Mouse (Mus musculus) heart, adult 11 months (tissue): ENCODE data around the gene Chst11.

Experiments used
- DNase-seq: peaks from one replicate; pipeline ENCODE4 v3.0.0; 2022

The Chst11 gene

DNA sequence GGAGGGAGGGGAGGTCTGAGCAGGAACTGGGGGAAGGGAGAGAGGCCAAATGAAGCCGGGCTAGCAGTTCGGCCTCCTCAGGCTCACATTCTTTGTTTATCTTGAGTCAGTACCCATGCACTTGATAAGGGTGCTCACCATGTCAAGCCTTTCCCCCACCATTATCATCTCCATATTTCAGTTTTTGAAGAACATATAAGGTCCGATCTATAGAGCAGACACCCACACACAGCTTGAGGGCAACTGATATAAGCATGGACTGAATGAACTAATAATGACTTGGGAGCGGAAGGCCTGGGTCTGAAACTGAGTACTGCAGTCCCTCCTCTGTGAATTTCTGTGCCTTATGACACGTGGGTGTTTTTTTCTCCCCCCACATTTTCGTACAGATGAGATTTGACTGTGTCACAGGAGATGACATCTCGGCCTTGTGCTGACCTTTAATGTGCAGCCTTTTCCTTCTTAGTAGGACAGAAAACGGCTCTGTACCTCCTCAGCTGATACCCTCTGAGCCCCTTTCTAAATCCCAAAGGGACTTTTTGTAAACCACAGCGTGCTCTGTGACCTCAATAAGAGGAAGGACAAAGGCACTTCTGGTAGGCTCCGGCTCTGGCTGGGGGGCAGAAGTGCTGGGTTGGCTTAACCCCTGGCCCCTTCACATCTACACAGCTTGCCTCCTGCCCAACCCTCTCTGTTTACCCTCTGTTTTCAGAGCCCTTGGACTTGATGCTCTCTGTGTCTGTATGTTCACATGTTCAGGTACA, 6.6 kb downstream of the Chst11 start:
- DNase-seq = no peak

DNA sequence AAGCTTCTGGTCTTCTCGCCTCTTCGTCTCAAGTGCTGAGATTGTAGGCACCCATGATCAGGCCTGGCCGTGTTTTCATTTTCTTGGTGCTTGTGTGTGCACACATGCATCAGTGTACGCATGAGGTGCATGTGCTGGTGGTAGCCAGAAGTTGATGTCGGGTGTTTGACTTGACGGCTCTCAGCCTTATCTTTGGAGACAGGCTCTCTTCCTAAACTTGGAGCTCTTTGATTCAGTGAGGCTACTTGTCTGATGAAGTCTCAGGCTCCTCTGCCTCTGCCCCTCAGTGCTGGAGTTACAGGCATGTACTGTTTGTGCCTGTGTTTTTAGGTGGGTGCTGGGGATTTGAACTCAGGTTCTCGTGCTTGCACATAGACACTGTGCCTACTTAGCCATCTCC, 9.0 kb downstream of the Chst11 start:
- DNase-seq = no peak

DNA sequence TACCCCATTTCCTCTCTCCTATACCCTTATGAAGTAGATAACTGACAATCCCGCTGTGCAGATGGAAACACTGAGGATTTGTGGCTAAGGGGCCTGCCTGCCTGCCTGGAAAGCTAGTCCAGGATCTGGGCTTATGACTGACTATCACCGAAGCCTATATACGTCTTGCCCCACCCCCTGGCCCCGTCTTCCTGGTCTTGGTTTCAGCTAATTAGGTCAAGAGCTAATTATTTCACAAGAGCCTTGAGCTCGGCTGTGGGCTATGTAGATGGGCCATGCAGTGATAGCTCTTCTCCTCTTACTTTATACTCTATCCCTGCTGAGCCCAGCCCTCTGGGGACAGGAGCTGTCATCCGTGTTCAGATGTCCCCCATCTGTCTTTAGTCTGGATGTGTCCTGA, 12.2 kb downstream of the Chst11 start:
- no peak for DNase-seq

- no peak for DNase-seq
These were observed 14.9 kb downstream of the Chst11 start for GRCm38 (mm10) chr10:83000169-83000568.

DNA sequence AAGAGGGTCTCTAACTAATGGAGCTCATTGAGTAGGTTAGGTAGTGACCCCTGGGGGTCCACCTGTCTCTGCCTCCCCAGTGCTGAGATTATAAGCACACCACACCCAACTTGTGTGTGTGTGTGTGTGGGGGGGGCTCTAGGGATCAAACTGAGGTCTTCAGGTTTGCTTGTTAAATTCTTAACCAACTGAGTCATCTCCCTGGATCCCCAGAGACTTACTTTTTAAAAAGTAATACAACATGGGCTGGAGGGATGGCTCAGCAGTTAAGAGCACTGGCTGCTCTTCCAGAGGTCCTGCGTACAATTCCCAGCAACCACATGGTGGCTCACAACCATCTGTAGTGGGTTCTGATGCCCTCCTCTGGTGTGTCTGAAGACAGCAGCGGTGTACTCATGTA, 15.4 kb downstream of the Chst11 start:
- DNase-seq = no peak

GRCm38 (mm10) chr10:83003899-83004298, 18.6 kb downstream of the Chst11 start:
- DNase-seq = no peak

DNA sequence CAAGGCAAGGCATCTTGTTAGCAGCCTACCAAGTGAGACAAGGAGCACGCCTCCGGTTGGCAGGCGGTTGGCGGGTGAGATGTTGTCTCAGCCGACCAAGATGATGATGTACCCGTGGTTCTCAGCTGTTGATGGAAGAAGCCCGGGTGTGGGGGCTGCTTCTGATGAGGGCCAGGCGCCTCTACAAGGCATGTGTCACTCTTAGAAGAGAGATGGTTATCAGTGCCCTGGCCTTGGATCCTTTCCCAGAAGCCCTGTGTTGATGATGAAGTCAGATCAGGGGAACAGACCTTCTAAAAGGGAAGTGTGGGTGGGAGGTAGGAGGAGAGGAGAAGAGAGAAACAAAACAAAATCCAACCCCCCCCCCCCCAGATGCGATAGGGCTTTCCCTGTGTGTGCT, 19.1 kb downstream of the Chst11 start:
- peak; percentile 97 for DNase-seq

- peak; percentile 94 for DNase-seq
These were observed 19.7 kb downstream of the Chst11 start for GRCm38 (mm10) chr10:83005003-83005402.

DNA sequence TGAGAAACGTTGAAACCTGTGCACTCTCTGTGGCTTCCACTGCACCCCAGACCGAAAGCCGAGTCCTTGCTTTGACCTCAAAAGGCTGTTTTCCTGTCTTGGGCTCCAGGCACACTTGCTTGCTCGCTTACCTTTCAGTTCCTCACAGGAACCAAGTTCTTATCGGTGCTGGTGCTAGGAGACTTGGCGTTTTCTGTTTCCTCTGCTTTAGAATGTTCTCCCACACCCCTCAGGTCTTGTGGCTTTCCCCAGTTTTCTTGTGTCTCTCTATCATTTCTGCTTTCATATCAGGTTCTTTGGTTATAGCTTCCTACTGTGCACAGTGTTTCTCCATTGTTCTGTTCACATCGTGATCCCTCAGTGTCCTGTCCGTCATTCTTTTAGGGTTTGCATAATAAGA, 21.0 kb downstream of the Chst11 start:
- DNase-seq = no peak

DNA sequence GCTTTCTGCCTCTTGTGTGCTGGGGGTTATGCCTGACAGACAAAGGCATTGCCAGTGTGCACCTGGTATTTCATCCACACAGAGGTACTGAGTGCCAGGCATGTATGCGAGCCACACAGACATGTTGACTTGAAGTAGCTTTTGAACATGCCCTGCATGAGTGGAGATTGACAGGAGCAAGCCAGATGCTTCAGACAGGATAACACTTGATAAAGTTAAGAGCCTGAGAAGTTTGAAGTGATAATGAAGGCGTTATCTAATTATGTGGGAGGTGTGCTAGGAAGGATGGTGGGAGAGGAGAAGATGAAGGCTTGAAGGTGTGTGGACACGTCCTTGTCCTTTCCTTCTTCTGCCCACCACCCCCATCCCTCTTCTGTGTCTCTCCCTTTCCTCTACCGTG, 28.7 kb downstream of the Chst11 start:
- no peak for DNase-seq

DNA sequence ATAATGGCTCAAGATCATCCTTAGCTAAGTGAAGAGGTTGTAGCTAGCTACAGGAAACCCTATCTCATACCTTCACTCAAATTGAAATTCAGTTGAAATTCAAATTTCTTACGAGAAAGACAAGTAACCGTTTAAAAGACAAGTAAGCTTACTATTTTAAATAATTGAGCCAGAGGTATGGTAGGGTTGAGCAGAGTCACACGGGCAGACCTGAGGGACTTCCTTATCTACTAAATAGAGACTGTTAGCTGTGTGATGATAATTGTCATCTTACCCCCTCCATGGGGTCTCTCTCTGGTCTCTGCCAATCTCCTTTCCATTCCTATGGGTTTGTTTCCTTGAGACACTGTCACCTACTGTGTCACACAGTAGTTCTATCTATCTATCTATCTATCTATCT, 30.6 kb downstream of the Chst11 start:
- DNase-seq = no peak

DNA sequence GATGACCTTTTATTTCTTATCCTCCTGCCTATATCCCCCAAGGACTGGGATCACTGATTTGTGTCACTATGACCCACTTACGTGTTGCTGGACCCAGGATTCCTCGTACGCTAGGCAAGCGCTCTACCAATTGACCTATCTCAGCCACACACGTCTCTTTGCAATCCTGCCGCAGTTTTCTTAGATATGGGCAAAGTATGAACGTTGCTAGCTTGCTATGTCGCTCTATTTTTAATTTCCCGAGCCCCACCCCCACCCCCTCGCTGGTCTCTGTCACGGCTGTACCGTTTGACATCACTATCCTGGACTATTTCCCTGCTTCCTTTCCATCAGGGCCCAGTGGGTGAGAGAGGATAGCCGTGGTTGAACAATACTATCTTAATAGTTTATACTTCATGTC, 31.5 kb downstream of the Chst11 start:
- DNase-seq = no peak

DNA sequence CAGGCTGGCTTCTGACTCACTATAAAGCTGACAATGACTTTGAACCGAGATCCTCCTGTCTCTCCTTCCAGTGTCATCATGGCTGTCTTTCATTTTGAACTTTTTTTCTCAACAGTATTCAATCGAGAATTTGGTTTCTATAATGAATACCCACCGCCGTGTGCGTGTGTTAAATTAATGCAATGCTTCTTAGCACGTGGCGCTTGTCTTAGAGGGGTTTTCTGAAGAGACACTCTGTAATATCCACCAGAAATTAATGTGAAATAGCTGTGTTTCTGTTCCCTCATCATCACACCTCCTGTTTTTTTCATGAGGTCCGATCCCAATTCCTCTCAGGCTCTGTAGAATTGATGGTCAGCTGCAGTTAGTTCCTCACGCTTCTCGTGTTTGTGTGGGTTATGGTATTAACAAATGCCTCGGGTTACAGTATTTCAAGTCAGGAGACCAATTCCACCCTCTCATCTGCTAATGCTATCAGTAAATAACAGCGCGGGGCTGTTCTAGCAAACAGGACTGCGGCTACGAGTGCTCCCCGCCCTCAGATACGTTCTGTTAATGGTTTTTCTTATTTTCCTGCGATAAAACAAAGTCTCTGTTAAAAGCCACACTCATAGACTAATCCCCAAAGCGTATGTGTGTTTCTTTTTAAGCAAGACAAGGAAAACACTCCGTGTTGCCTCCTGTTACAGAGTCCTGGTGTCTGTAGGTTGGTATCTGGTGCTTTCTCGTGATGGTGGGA, 32.6 kb downstream of the Chst11 start:
- peak; percentile 88 for DNase-seq

DNA sequence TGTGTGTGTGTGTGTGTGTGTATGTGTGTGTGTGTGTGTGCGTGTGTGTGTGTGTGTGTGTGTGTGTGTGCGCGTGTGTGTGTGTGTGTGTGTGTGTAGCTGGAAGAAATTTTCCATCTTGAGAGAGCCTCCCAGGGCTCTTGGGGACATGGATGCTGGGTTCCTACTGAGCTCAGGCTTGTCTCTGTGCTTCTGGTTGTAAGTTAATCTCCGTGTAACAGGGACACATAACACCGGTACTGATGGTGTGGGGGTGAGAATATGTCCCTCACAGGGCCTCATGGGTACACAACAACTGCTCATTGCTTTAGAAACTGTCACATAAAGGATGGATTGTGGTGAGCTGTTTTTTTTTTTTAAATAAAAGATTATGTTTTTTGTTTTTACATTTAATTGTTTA, 33.2 kb downstream of the Chst11 start:
- no peak for DNase-seq

- DNase-seq = peak; percentile 92
These were observed 34.4 kb downstream of the Chst11 start for GRCm38 (mm10) chr10:83019497-83020270.

- DNase-seq = no peak
These were observed 37.3 kb downstream of the Chst11 start for GRCm38 (mm10) chr10:83022616-83023015.

- no peak for DNase-seq
These were observed 40.9 kb downstream of the Chst11 start for GRCm38 (mm10) chr10:83026174-83026573.

DNA sequence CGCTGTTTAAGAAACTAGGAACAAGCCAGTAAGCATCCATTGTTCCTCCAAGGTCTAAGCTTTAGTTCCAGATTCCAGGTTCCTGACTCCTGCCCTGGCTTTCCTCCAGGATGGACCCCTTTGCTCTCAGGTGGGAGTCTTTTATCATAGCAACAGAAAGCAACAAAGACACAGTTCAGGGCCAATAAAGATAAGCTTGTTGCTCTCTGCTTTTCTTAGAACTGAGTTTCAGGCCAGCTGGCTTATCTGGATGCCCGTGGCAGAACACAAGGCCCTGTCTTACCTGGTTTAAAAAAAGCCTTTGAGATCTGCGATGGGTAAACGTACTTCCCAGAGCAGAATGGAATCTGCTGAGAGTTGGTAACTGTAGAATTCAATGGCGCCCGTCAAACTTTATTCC, 42.4 kb downstream of the Chst11 start:
- DNase-seq = no peak

DNA sequence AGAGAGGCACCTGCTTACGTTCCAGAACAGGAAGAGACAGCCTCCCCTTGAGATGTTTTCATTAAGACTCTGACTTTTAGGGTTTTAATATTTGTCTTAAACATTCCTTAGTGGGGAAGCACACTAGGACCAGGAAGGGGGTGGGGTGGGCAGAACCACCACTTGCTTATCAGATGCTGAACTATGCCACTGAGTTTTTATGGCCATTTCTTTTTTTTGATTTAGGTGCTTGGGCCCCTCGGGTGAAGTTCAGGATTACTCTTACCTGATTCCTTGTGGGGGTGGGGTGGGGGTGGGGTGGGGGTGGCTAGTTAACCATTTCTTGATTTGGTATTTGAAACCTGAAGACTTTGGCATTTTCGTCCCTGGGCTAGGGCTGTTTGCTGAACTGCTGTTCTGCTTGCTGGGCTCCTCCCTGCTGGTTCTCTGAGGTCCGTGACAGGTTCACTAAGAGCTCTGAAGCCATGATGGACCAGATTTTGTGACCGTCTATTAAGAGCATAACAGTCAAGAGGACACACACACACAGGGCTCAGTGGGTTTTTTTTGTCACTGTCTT, 44.9 kb downstream of the Chst11 start:
- DNase-seq = no peak

GRCm38 (mm10) chr10:83030928-83031327, 45.6 kb downstream of the Chst11 start:
- DNase-seq = no peak

GRCm38 (mm10) chr10:83031561-83031960, 46.3 kb downstream of the Chst11 start:
- no peak for DNase-seq

DNA sequence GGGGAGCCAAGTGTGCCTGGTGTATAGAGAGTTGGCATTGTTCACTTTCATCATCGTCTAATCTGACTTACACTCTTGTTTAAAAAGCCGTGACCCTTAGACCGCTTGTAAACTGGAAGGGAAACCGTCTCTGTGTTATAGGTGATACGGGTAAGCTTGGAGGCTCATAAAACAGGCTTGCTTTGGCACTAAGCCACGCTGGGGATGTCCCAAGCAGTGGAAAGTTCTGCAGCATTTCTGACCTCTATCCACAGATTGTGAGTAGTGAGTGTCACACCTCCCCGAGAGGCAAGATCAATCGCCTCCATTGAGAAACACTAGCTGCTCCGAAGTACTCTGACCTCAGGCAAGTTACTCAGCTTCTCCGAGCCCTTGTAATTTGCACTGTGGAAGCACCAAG, 47.3 kb downstream of the Chst11 start:
- DNase-seq = no peak

DNA sequence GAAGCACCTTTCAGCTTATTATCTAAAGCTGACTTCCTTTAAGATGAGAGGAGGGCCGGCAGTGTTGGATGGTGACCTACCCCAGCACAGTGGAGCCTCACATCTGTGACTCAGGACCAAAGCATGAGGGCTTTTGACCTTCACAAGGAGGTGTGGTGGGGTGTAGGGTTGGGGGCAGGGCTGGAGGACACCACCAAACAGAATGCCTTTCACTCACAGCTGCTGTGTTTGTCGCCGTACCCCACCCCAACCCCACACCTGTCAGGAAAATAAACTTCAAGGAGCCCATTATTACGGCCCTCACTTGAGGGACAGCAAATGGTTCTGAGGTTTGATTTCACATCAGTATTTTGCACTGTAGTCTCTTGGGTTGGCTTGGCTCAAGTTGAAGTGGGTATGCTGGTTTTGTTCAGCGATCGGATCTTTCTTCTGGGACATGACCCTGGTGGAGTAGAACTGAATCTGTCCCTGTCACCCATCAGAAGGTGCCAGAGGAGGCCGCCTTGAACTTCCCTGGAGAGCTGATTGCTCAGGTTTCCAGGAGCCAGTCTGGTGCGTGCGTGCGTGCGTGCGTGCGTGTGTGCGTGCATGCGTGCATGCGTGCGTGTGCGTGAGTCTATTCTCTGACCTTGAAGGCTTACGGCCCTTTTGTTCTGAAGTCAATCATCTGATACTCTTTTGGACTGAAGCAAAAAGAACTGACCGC, 51.2 kb downstream of the Chst11 start:
- no peak for DNase-seq
